Mouse (Mus musculus) midbrain, embryonic 13.5 days (tissue): ENCODE results near the gene D430041D05Rik. TPM values are rescaled to one million over a fixed set of nuclear protein-coding genes. Genes with fewer than 3 reads are reported as not detected.

Experiments used
- ATAC-seq: fragments of 200-750 bp; cut with Nextera tagmentation; 2 replicates; pipeline ENCODE4 v1.8.0; 2017; ENCODE audit warnings: mild to moderate bottlenecking, moderate TSS enrichment, moderate library complexity
- H3K27ac ChIP-seq: fragments of 300-500 bp; sonication (generic); 2 replicates; pipeline ENCODE4 v1.5.1; 2015; ENCODE audit warnings: inconsistent platforms, mild to moderate bottlenecking, moderate library complexity
- H3K27me3 ChIP-seq: fragments of 300-500 bp; sonication (generic); 2 replicates; pipeline ENCODE4 v1.6.1; 2015; ENCODE audit warnings: mild to moderate bottlenecking, inconsistent platforms
- H3K36me3 ChIP-seq: fragments of 300-500 bp; sonication (generic); 2 replicates; pipeline ENCODE4 v1.6.1; 2015; ENCODE audit warnings: mild to moderate bottlenecking, inconsistent platforms
- H3K4me1 ChIP-seq: fragments of 300-500 bp; sonication (generic); replicated peaks from 2 replicates; pipeline ENCODE4 v1.6.1; 2015; ENCODE audit warnings: inconsistent platforms
- H3K4me2 ChIP-seq: fragments of 300-500 bp; sonication (generic); replicated peaks from 2 replicates; pipeline ENCODE4 v1.6.1; 2015; ENCODE audit warnings: moderate library complexity, mild to moderate bottlenecking, inconsistent platforms
- H3K4me3 ChIP-seq: fragments of 300-500 bp; sonication (generic); replicated peaks from 2 replicates; pipeline ENCODE4 v1.5.1; 2015; ENCODE audit warnings: mild to moderate bottlenecking, inconsistent platforms
- H3K9ac ChIP-seq: fragments of 300-500 bp; sonication (generic); replicated peaks from 2 replicates; pipeline ENCODE4 v1.6.1; 2015; ENCODE audit warnings: mild to moderate bottlenecking, inconsistent platforms
- H3K9me3 ChIP-seq: fragments of 300-500 bp; sonication (generic); 2 replicates; pipeline ENCODE4 v1.6.1; 2016; ENCODE audit warnings: mild to moderate bottlenecking, inconsistent platforms
- WGBS: fragments of 180-500 bp; shearing (Covaris S2); methylation state at CpG from one replicate; pipeline ENCODE4 v1.1.7; 2015; 5-methylcytosine and 5-hydroxymethylcytosine counted together
- polyA plus RNA-seq: library from polyadenylated mRNA; unstranded; fragments of >200 nt; fragmentation: Nextera tagmentation; extraction: Ambion mirVana; gene quantifications from 2 replicates; pipeline ENCODE4 v1.2.1, GENCODE M21; 2015

The D430041D05Rik gene
- polyA plus RNA-seq, 1 experiment from 2014 or later: 6.4 TPM

DNA sequence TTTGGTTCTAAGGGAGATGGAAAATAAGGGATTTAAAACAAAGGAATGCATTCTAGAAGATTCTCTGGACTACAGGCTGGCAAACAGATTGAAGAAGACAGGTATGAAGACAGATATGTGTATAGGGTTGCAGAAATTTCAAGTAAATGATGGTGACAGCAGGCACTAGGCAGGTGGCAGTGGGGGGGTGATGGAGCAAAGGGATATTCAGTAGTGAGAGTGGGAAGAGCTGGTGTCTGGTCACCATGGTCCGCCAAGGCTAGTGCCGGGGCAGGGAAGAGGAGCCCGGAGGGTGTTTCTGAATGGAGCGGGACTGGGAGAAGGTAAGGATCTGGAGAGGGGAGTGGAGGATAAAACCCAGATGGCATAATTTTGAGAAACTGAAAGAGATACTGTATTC is 157.5 kb downstream of the D430041D05Rik start:
- no peak overlapping the region for H3K4me3 ChIP-seq
- WGBS: 94% methylated on average over 4 of the region's 4 CpGs
- peaks cover 3% of the 10 kb centered on the region; the same call in 1 of the 2 replicates for H3K36me3 ChIP-seq
- H3K4me2 ChIP-seq: no peak overlapping the region
- H3K27ac ChIP-seq: no peak overlapping the region
- no peak for ATAC-seq
- H3K9me3 ChIP-seq: no peaks in the 10 kb centered on the region
- peaks cover 7% of the 10 kb centered on the region; the same call in 1 of the 2 replicates for H3K4me1 ChIP-seq
- no peaks in the 10 kb centered on the region for H3K27me3 ChIP-seq
- no peak overlapping the region for H3K9ac ChIP-seq

DNA sequence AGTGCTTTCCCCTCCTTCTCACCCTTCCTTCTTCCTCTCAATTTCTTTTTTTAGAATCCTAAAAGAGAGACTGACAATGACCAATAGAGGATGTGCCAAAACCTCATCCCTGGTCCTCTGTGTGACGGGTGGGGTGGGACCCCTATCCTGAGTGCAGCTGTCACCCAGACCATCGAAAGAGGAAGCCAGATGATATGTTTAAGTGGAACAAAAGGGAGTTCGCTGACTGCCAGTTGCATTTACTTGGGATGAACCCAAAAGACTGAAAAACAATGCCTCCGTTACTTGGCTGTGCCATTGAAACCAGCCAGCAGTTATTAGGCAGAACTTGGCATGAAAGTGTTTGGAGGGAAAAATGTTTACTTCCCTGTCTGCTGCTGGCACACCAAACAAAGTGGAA is 159.2 kb downstream of the D430041D05Rik start:
- Histone ChIP-seq H3K9ac (no peak overlapping the region), H3K4me1 (peaks cover 7% of the 10 kb centered on the region; the same call in 1 of the 2 replicates), H3K4me2 (no peak overlapping the region), H3K27me3 (no peaks in the 10 kb centered on the region), H3K36me3 (peaks cover 3% of the 10 kb centered on the region; the same call in 1 of the 2 replicates), H3K27ac (no peak overlapping the region), H3K4me3 (no peak overlapping the region), H3K9me3 (no peaks in the 10 kb centered on the region)
- ATAC-seq: no peak
- WGBS: 49% methylated on average over 4 of the region's 4 CpGs

GRCm38 (mm10) chr2:104249856-104250255 is 161.0 kb downstream of the D430041D05Rik start:
- H3K36me3 ChIP-seq: peaks cover under 1% of the 10 kb centered on the region; the same call in 1 of the 2 replicates
- WGBS: 83% methylated on average over 2 of the region's 2 CpGs
- H3K27me3 ChIP-seq: no peaks in the 10 kb centered on the region
- no peak overlapping the region for H3K4me3 ChIP-seq
- no peak for ATAC-seq
- no peak overlapping the region for H3K9ac ChIP-seq
- H3K27ac ChIP-seq: no peak overlapping the region
- H3K4me2 ChIP-seq: no peak overlapping the region
- H3K4me1 ChIP-seq: peaks cover 7% of the 10 kb centered on the region; the same call in 1 of the 2 replicates
- no peaks in the 10 kb centered on the region for H3K9me3 ChIP-seq

GRCm38 (mm10) chr2:104246851-104247250 is 164.0 kb downstream of the D430041D05Rik start:
- no peak for ATAC-seq
- H3K4me3 ChIP-seq: no peak overlapping the region
- H3K27ac ChIP-seq: no peak overlapping the region
- H3K9me3 ChIP-seq: no peaks in the 10 kb centered on the region
- no peaks in the 10 kb centered on the region for H3K36me3 ChIP-seq
- WGBS: 73% methylated on average over 4 of the region's 4 CpGs
- H3K4me1 ChIP-seq: no peaks in the 10 kb centered on the region
- no peak overlapping the region for H3K9ac ChIP-seq
- H3K4me2 ChIP-seq: no peak overlapping the region
- H3K27me3 ChIP-seq: no peaks in the 10 kb centered on the region

- H3K27me3 ChIP-seq: no peaks in the 10 kb centered on the region
- no peaks in the 10 kb centered on the region for H3K36me3 ChIP-seq
- H3K4me3 ChIP-seq: no peak overlapping the region
- no peaks in the 10 kb centered on the region for H3K9me3 ChIP-seq
- 86% methylated on average over 5 of the region's 5 CpGs for WGBS
- no peak for ATAC-seq
- no peaks in the 10 kb centered on the region for H3K4me1 ChIP-seq
- no peak overlapping the region for H3K9ac ChIP-seq
- H3K4me2 ChIP-seq: no peak overlapping the region
- H3K27ac ChIP-seq: no peak overlapping the region
Observed at GRCm38 (mm10) chr2:104242055-104242454, 168.8 kb downstream of the D430041D05Rik start.

GRCm38 (mm10) chr2:104237141-104237540 is 173.7 kb downstream of the D430041D05Rik start:
- H3K9me3 ChIP-seq: no peaks in the 10 kb centered on the region
- no peak overlapping the region for H3K9ac ChIP-seq
- H3K27me3 ChIP-seq: no peaks in the 10 kb centered on the region
- H3K36me3 ChIP-seq: 0 out of 2 replicates have a peak, but pooled peaks cover 4% of the 10 kb centered on the region
- H3K4me3 ChIP-seq: no peak overlapping the region
- H3K4me1 ChIP-seq: no peaks in the 10 kb centered on the region
- H3K27ac ChIP-seq: no peak overlapping the region
- no peak for ATAC-seq
- no peak overlapping the region for H3K4me2 ChIP-seq
- WGBS: 84% methylated on average over 4 of the region's 4 CpGs

GRCm38 (mm10) chr2:104230444-104230843 is 180.4 kb downstream of the D430041D05Rik start:
- H3K9me3 ChIP-seq: no peaks in the 10 kb centered on the region
- H3K27me3 ChIP-seq: no peaks in the 10 kb centered on the region
- H3K36me3 ChIP-seq: 0 out of 2 replicates have a peak, but pooled peaks cover 4% of the 10 kb centered on the region
- no peak for ATAC-seq
- H3K4me2 ChIP-seq: no peak overlapping the region
- no peak overlapping the region for H3K9ac ChIP-seq
- no peak overlapping the region for H3K4me3 ChIP-seq
- 70% methylated on average over 2 of the region's 2 CpGs for whole genome bisulfite sequencing
- no peaks in the 10 kb centered on the region for H3K4me1 ChIP-seq
- H3K27ac ChIP-seq: no peak overlapping the region

DNA sequence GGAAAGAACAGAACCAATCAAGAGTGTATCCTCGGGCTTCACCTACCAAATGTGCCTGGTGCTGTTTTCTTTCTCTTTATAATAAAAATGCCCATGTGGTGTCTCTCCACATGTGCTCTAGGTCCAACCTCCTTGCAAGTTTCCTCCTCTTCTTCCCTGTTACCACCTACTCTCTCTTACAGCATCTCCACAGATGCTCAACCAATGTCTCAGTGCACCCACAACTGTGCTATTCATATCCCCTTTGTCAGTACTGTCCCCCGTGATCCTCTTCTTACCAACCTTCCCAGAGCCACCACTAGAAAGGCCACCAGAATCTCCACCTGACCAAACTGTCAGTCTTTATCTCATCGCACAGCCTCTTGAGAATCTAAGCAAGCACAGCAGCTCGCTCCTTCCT is 184.8 kb downstream of the D430041D05Rik start:
- H3K36me3 ChIP-seq: no peaks in the 10 kb centered on the region

GRCm38 (mm10) chr2:104219733-104220391 is 191.0 kb downstream of the D430041D05Rik start:
- no peak overlapping the region for H3K27ac ChIP-seq
- H3K9me3 ChIP-seq: no peaks in the 10 kb centered on the region
- peaks cover 26% of the 10 kb centered on the region for H3K4me1 ChIP-seq
- 35% methylated on average over 14 of the region's 14 CpGs for WGBS
- H3K4me3 ChIP-seq: no peak overlapping the region
- H3K36me3 ChIP-seq: 0 out of 2 replicates have a peak, but pooled peaks cover 5% of the 10 kb centered on the region
- peaks cover 12% of the 10 kb centered on the region; the same call in 1 of the 2 replicates for H3K27me3 ChIP-seq
- H3K9ac ChIP-seq: no peak overlapping the region
- ATAC-seq: peak; percentile 32
- H3K4me2 ChIP-seq: no peak overlapping the region

More for the DNA sequence above, 184.8 kb downstream of the D430041D05Rik start:
- Histone ChIP-seq H3K9ac (no peak overlapping the region), H3K27ac (no peak overlapping the region), H3K27me3 (peaks cover 9% of the 10 kb centered on the region; the same call in 1 of the 2 replicates), H3K9me3 (no peaks in the 10 kb centered on the region), H3K4me1 (no peaks in the 10 kb centered on the region), H3K4me3 (no peak overlapping the region), H3K4me2 (no peak overlapping the region)
- ATAC-seq: no peak
- 90% methylated on average over 4 of the region's 4 CpGs for WGBS

DNA sequence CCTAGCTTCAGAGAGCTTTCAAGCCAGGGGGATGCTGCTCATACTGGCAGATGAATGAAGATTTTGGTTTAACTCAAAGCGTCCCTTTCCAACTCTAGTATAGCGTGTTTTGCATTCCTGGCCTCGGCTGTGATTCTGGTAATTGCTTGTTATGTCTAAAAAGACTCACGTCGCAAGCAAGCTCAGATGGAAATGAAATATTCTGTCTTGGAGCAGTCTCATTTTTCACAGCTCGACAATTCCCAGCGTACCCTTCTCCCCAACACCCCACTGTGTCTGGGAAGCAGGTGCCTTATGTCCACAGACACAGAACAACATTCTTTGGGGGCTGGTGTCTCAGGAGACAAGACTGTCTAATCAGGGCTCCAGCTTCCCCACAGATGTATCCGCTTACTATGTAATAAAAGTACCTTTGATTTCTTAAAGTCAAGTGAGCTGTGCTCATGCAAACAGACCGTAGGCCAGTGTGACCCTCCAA is 192.2 kb downstream of the D430041D05Rik start:
- 59% methylated on average over 9 of the region's 9 CpGs for WGBS
- no peak for ATAC-seq
- Histone ChIP-seq H3K4me1 (peaks cover 26% of the 10 kb centered on the region), H3K9ac (no peak overlapping the region; the same call in 1 of the 2 replicates), H3K27ac (peak overlapping the region; percentile 56), H3K4me3 (no peak overlapping the region), H3K9me3 (no peaks in the 10 kb centered on the region), H3K27me3 (peaks cover 12% of the 10 kb centered on the region), H3K36me3 (peaks cover 10% of the 10 kb centered on the region; the same call in 1 of the 2 replicates), H3K4me2 (no peak overlapping the region)

DNA sequence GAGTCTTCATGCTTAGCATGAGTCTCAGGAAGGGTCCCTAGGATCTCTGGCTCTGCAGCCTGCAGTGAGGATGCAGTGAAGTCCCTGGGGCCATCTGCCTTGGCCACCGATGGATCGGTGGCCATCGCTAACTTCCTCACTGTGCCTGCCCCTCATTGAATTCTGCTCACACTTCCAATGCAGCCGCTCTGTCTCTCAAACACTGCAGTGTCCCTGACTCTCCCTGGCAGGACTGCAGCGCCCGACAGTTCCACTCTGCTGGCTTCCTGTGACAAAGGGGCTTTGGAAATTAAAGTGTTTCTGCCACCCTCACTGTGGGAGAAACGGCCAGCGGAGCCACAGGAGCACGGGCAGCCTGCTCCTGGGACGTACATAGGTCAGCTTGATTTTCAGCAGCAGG is 192.7 kb downstream of the D430041D05Rik start:
- peaks cover 15% of the 10 kb centered on the region for H3K36me3 ChIP-seq
- ATAC-seq: peak; percentile 22; the same call in 1 of the 2 replicates
- peak overlapping the region; percentile 56 for H3K27ac ChIP-seq
- no peak overlapping the region for H3K4me3 ChIP-seq
- no peak overlapping the region; the same call in 1 of the 2 replicates for H3K9ac ChIP-seq
- H3K4me1 ChIP-seq: peaks cover 26% of the 10 kb centered on the region
- no peak overlapping the region for H3K4me2 ChIP-seq
- H3K27me3 ChIP-seq: peaks cover 11% of the 10 kb centered on the region
- WGBS: 32% methylated on average over 10 of the region's 10 CpGs
- H3K9me3 ChIP-seq: no peaks in the 10 kb centered on the region

GRCm38 (mm10) chr2:104209408-104209807 is 201.4 kb downstream of the D430041D05Rik start:
- no peak overlapping the region for H3K27ac ChIP-seq
- peaks cover 19% of the 10 kb centered on the region for H3K4me1 ChIP-seq
- 63% methylated on average over 2 of the region's 2 CpGs for WGBS
- no peaks in the 10 kb centered on the region for H3K9me3 ChIP-seq
- no peak overlapping the region for H3K4me2 ChIP-seq
- peaks cover 17% of the 10 kb centered on the region for H3K36me3 ChIP-seq
- ATAC-seq: no peak
- H3K4me3 ChIP-seq: no peak overlapping the region
- no peak overlapping the region for H3K9ac ChIP-seq
- peaks cover 2% of the 10 kb centered on the region; the same call in 1 of the 2 replicates for H3K27me3 ChIP-seq
